Mouse (Mus musculus) E14TG2a.4 (cell line): ENCODE measurements around the gene Ctnnd1.

Experiments used
- H3K27me3 ChIP-seq: 2 replicates; pipeline ENCODE4 v1.6.1; 2014; ENCODE audit warnings: low read length, control low read depth; ENCODE audit not compliant: insufficient read depth
- H3K36me3 ChIP-seq: 2 replicates; pipeline ENCODE4 v1.6.1; 2014; ENCODE audit warnings: low read length, control low read depth; ENCODE audit not compliant: insufficient read depth
- H3K4me1 ChIP-seq: replicated peaks from 2 replicates; pipeline ENCODE4 v1.6.1; 2014; ENCODE audit warnings: low read depth, low read length, control low read depth
- H3K4me3 ChIP-seq: replicated peaks from 2 replicates; pipeline ENCODE4 v1.5.1; 2014; ENCODE audit warnings: mild to moderate bottlenecking, low read length
- H3K9me3 ChIP-seq: 2 replicates; pipeline ENCODE4 v1.6.1; 2014; ENCODE audit warnings: low read length, control low read depth
- CTCF ChIP-seq: conservative IDR thresholded peaks from 2 replicates; pipeline ENCODE4 v1.5.1; 2014; ENCODE audit warnings: low read length
- NANOG ChIP-seq: IDR thresholded peaks from 2 replicates; pipeline ENCODE4 v1.6.1; 2014; ENCODE audit warnings: borderline replicate concordance, low read length, mixed read lengths
- POU5F1 ChIP-seq: IDR thresholded peaks from 2 replicates; pipeline ENCODE4 v1.6.1; 2014; ENCODE audit warnings: low read length, borderline replicate concordance

The Ctnnd1 gene

GRCm38 (mm10) chr2:84670569-84670933 lies 20.0 kb upstream of the Ctnnd1 start, which contains the start of gene Selenoh:
Gene Selenoh (minus strand): TSS chr2:84670770.
- Histone ChIP-seq H3K4me3 (peak within 1 kb of the TSS; percentile 97), H3K4me1 (peaks cover 53% of the 10 kb centered on the region), H3K36me3 (peaks cover 62% of the 10 kb centered on the region), H3K9me3 (no peaks in the 10 kb centered on the region), H3K27me3 (no peaks in the 10 kb centered on the region)
- no peak for TF ChIP-seq NANOG
- TF ChIP-seq CTCF: no peak
- no peak for TF ChIP-seq POU5F1

- TF ChIP-seq POU5F1: no peak
- TF ChIP-seq CTCF: no peak
- TF ChIP-seq NANOG: no peak
- no peaks in the 10 kb centered on the region for H3K27me3 ChIP-seq
- H3K9me3 ChIP-seq: no peaks in the 10 kb centered on the region
These were observed 19.4 kb upstream of the Ctnnd1 start for GRCm38 (mm10) chr2:84669828-84670568.

GRCm38 (mm10) chr2:84666081-84666480 lies 15.5 kb upstream of the Ctnnd1 start:
- TF ChIP-seq POU5F1 (no peak), CTCF (no peak), NANOG (no peak)
- peaks cover 35% of the 10 kb centered on the region for H3K4me1 ChIP-seq

More at GRCm38 (mm10) chr2:84669828-84670568, 19.4 kb upstream of the Ctnnd1 start:
- peaks cover 47% of the 10 kb centered on the region for H3K4me1 ChIP-seq
- peak overlapping the region; percentile 97 for H3K4me3 ChIP-seq
- H3K36me3 ChIP-seq: peaks cover 56% of the 10 kb centered on the region

GRCm38 (mm10) chr2:84662866-84663265 lies 12.3 kb upstream of the Ctnnd1 start:
- H3K4me3 ChIP-seq: no peak overlapping the region
- peaks cover 23% of the 10 kb centered on the region for H3K4me1 ChIP-seq
- peak; percentile 70 for TF ChIP-seq CTCF
- no peak for TF ChIP-seq POU5F1
- no peak for TF ChIP-seq NANOG
- peaks cover 14% of the 10 kb centered on the region for H3K27me3 ChIP-seq
- peaks cover 8% of the 10 kb centered on the region for H3K36me3 ChIP-seq
- H3K9me3 ChIP-seq: peaks cover 7% of the 10 kb centered on the region; the same call in 1 of the 2 replicates

More at GRCm38 (mm10) chr2:84666081-84666480, 15.5 kb upstream of the Ctnnd1 start:
- Histone ChIP-seq H3K9me3 (no peaks in the 10 kb centered on the region), H3K36me3 (peaks cover 28% of the 10 kb centered on the region), H3K27me3 (no peaks in the 10 kb centered on the region), H3K4me3 (no peak overlapping the region)

- peak; percentile 31 for TF ChIP-seq CTCF
- TF ChIP-seq POU5F1: no peak
- TF ChIP-seq NANOG: no peak
- peaks cover 8% of the 10 kb centered on the region; the same call in 1 of the 2 replicates for H3K9me3 ChIP-seq
- peaks cover 3% of the 10 kb centered on the region; the same call in 1 of the 2 replicates for H3K4me1 ChIP-seq
- H3K27me3 ChIP-seq: peaks cover 20% of the 10 kb centered on the region
- H3K4me3 ChIP-seq: no peak overlapping the region
- no peaks in the 10 kb centered on the region for H3K36me3 ChIP-seq
These were observed 9.7 kb upstream of the Ctnnd1 start for GRCm38 (mm10) chr2:84660253-84660652.

- H3K27me3 ChIP-seq: peaks cover 20% of the 10 kb centered on the region
- no peak for TF ChIP-seq POU5F1
- TF ChIP-seq CTCF: no peak
- no peak for TF ChIP-seq NANOG
- H3K4me1 ChIP-seq: peaks cover 3% of the 10 kb centered on the region; the same call in 1 of the 2 replicates
- H3K9me3 ChIP-seq: peaks cover 8% of the 10 kb centered on the region; the same call in 1 of the 2 replicates
- H3K4me3 ChIP-seq: peak within 1 kb of the TSS; percentile 29; the same call in 1 of the 2 replicates
- no peaks in the 10 kb centered on the region for H3K36me3 ChIP-seq
These were observed 8.2 kb upstream of the Ctnnd1 start, which contains the start of gene Btbd18 for GRCm38 (mm10) chr2:84658806-84659205. Gene Btbd18 (plus strand): TSS chr2:84659079.

GRCm38 (mm10) chr2:84655864-84656263 lies 5.3 kb upstream of the Ctnnd1 start:
- Histone ChIP-seq H3K4me3 (no peak overlapping the region), H3K36me3 (no peaks in the 10 kb centered on the region), H3K4me1 (peaks cover 7% of the 10 kb centered on the region), H3K9me3 (peaks cover 8% of the 10 kb centered on the region; the same call in 1 of the 2 replicates), H3K27me3 (peaks cover 20% of the 10 kb centered on the region)
- TF ChIP-seq NANOG: no peak
- TF ChIP-seq POU5F1: no peak
- no peak for TF ChIP-seq CTCF

- H3K9me3 ChIP-seq: peaks cover 5% of the 10 kb centered on the region; the same call in 1 of the 2 replicates
- H3K36me3 ChIP-seq: no peaks in the 10 kb centered on the region
- TF ChIP-seq CTCF (peak; percentile 29; the same call in 1 of the 2 replicates), NANOG (no peak)
- H3K4me1 ChIP-seq: peaks cover 17% of the 10 kb centered on the region
- H3K4me3 ChIP-seq: no peak overlapping the region
- H3K27me3 ChIP-seq: peaks cover 10% of the 10 kb centered on the region
These were observed 2.8 kb upstream of the Ctnnd1 start for GRCm38 (mm10) chr2:84653354-84653753.
